In genomic region chr10:122894555-122895069, GRCm38 (mm10) we compare ENCODE assay signal across 8 mouse cellular contexts.
DNase-seq lines count a peak whose midpoint lies in the region; ATAC-seq and TF ChIP-seq lines count a peak whose summit lies in the region.

No protein-coding gene starts in this region.

- TF ChIP-seq CTCF in heart, postnatal 0 days (IDR thresholded peaks at IDR 0.05; ENCODE audit: low read depth): no peak

- H3K36me3 ChIP-seq in forebrain, embryonic 11.5 days (ENCODE audit: control insufficient read depth, insufficient read depth, low read length): no peaks in the 10 kb centered on the region
- 0 out of 2 replicates have a peak, but pooled peaks cover 4% of the 10 kb centered on the region for H3K36me3 ChIP-seq in heart, postnatal 0 days (replicated peaks; ENCODE audit: control insufficient read depth, insufficient read depth, low read length)

- H3K4me3 ChIP-seq in forebrain, embryonic 11.5 days (ENCODE audit: low read depth, low read length): no peak overlapping the region
- H3K4me3 ChIP-seq in heart, postnatal 0 days (ENCODE audit: low read depth, low read length): no peak overlapping the region

- WGBS in forebrain, embryonic 11.5 days: 76% methylated on average over 12 of the region's 12 CpGs
- 23% methylated on average over 12 of the region's 12 CpGs for WGBS in heart, postnatal 0 days

- 0 out of 2 replicates have a peak, but pooled peaks cover 2% of the 10 kb centered on the region for H3K4me1 ChIP-seq in forebrain, embryonic 11.5 days (replicated peaks; ENCODE audit: control insufficient read depth, insufficient read depth, low read length)
- peaks cover 15% of the 10 kb centered on the region for H3K4me1 ChIP-seq in heart, postnatal 0 days (ENCODE audit: control insufficient read depth, insufficient read depth)

- peak; percentile 46; the same call in 1 of the 2 replicates for ATAC-seq in forebrain, embryonic 11.5 days (replicated peaks; ENCODE audit: low FRiP score)
- peak; percentile 90 for ATAC-seq in heart, postnatal 0 days (ENCODE audit: insufficient read depth, low read depth)
- ATAC-seq in megakaryocyte-erythroid progenitor cell, adult 5-6 weeks (replicated peaks; ENCODE audit: low FRiP score, low TSS enrichment, poor library complexity, severe bottlenecking): peak; percentile 45

- H3K27ac ChIP-seq in forebrain, embryonic 11.5 days (ENCODE audit: low read depth, low read length): no peak overlapping the region
- H3K27ac ChIP-seq in heart, postnatal 0 days (ENCODE audit: low read depth): peak overlapping the region; percentile 95

- H3K4me2 ChIP-seq in forebrain, embryonic 11.5 days (ENCODE audit: low read depth, low read length, severe bottlenecking): no peak overlapping the region
- peak overlapping the region; percentile 6; the same call in 1 of the 2 replicates for H3K4me2 ChIP-seq in heart, postnatal 0 days (ENCODE audit: low read depth, low read length)

- no peaks in the 10 kb centered on the region for H3K9me3 ChIP-seq in forebrain, embryonic 11.5 days (ENCODE audit: control insufficient read depth, low read length)
- no peaks in the 10 kb centered on the region for H3K9me3 ChIP-seq in heart, postnatal 0 days (replicated peaks; ENCODE audit: control insufficient read depth, low read length)

- H3K27me3 ChIP-seq in forebrain, embryonic 11.5 days (ENCODE audit: control insufficient read depth, insufficient read depth, low read length): no peaks in the 10 kb centered on the region
- H3K27me3 ChIP-seq in heart, postnatal 0 days (ENCODE audit: control insufficient read depth, insufficient read depth, low read length): no peaks in the 10 kb centered on the region

- TF ChIP-seq EP300 in heart, postnatal 0 days (IDR thresholded peaks at IDR 0.05; ENCODE audit: low read depth): peak; percentile 92

- peak; percentile 79 for DNase-seq in layer of hippocampus, adult 9-11 months
- no peak for DNase-seq in layer of hippocampus, adult 9-10 months (ENCODE audit: low spot score)
- DNase-seq in adrenal gland, postnatal 36 days: peak; percentile 81 to 88
- DNase-seq in forebrain, embryonic 11.5 days (ENCODE audit: low spot score): no peak
- peak; percentile 91 for DNase-seq in heart, postnatal 0 days (ENCODE audit: low spot score)
- peak; percentile 69 to 78 for DNase-seq in kidney, postnatal 25 days
- DNase-seq in natural killer cell, adult 2 months (ENCODE audit: low spot score in 2 of 2): no peak

- H3K9ac ChIP-seq in forebrain, embryonic 11.5 days (ENCODE audit: low read length): no peak overlapping the region
- H3K9ac ChIP-seq in heart, postnatal 0 days (replicated peaks; ENCODE audit: low read depth, low read length): no peak overlapping the region

Comparison
In these comparisons a context has a peak if more than half of its experiments do, and no peak if none do; other contexts are left out.
1. DNase-seq: peak in layer of hippocampus, adult 9-11 months (single experiment), adrenal gland, postnatal 36 days (2 of 2), heart, postnatal 0 days (single experiment) and kidney, postnatal 25 days (2 of 2); none in layer of hippocampus, adult 9-10 months (single experiment), forebrain, embryonic 11.5 days (single experiment) and natural killer cell, adult 2 months (0 of 2).
2. Peak in every context shown above with its lines, with median percentiles within 50 percentile points of each other: ATAC-seq.